ENCODE assay signal across 8 mouse cellular contexts in genomic region chr6:100162961-100163813, GRCm38 (mm10).
A peak's percentile ranks its signal among the peaks of the same experiment; 100 is the strongest.
DNase-seq lines count a peak whose midpoint lies in the region; ATAC-seq lines count a peak whose summit lies in the region.

No protein-coding gene starts in this region.

- H3K36me3 ChIP-seq in intestine, embryonic 16.5 days (ENCODE audit: control insufficient read depth, insufficient read depth, low read length) = no peaks in the 10 kb centered on the region
- no peaks in the 10 kb centered on the region for H3K36me3 ChIP-seq in megakaryocyte, embryonic 14.5 days (replicated peaks; ENCODE audit: low read length)

- H3K4me2 ChIP-seq in intestine, embryonic 16.5 days (ENCODE audit: low read depth, low read length) = peak overlapping the region; percentile 47

- intact Hi-C loops in left cerebral cortex, postnatal 14 days (cut with DNase I) = no loop called here

- peak overlapping the region; percentile 51 for H3K9ac ChIP-seq in intestine, embryonic 16.5 days (ENCODE audit: low read depth, low read length)

- H3K4me3 ChIP-seq in intestine, embryonic 16.5 days (ENCODE audit: low read length) = peak overlapping the region; percentile 28
- peak overlapping the region; percentile 89 for H3K4me3 ChIP-seq in megakaryocyte, embryonic 14.5 days (replicated peaks)

- peaks cover 35% of the 10 kb centered on the region for H3K4me1 ChIP-seq in intestine, embryonic 16.5 days (ENCODE audit: control insufficient read depth, insufficient read depth, low read length)
- H3K4me1 ChIP-seq in megakaryocyte, embryonic 14.5 days = peaks cover 26% of the 10 kb centered on the region

- no peaks in the 10 kb centered on the region for H3K9me3 ChIP-seq in intestine, embryonic 16.5 days (ENCODE audit: control insufficient read depth, low read length)
- no peaks in the 10 kb centered on the region for H3K9me3 ChIP-seq in megakaryocyte, embryonic 14.5 days

- no peaks in the 10 kb centered on the region for H3K27me3 ChIP-seq in intestine, embryonic 16.5 days (replicated peaks; ENCODE audit: control insufficient read depth, insufficient read depth, low read length)
- H3K27me3 ChIP-seq in megakaryocyte, embryonic 14.5 days (replicated peaks) = peaks cover 71% of the 10 kb centered on the region

- H3K27ac ChIP-seq in intestine, embryonic 16.5 days (ENCODE audit: low read length) = peak overlapping the region; percentile 30; the same call in 1 of the 2 replicates

- ATAC-seq in intestine, embryonic 16.5 days = peak; percentile 69

- DNase-seq in adrenal gland, adult 18-20 months (ENCODE audit: low spot score in 2 of 2) = peak; percentile 43 to 57
- DNase-seq in embryo, embryonic 9.5 days (ENCODE audit: extremely low spot score) = peak; percentile 77
- DNase-seq in gastrocnemius, postnatal 4 days (ENCODE audit: low spot score in 2 of 2) = peak; percentile 66 to 87
- DNase-seq in left cerebral cortex, postnatal 14 days (ENCODE audit: low spot score in 2 of 2) = peak; percentile 76 to 81
- peak; percentile 60 to 70 for DNase-seq in right cerebral cortex, adult 2 months (ENCODE audit: low spot score in 2 of 2)
- peak; percentile 73 for DNase-seq in urinary bladder, postnatal 14 days (ENCODE audit: low spot score)

- WGBS in intestine, embryonic 16.5 days = 22% methylated on average over 17 of the region's 17 CpGs

Comparison
In these comparisons a context has a peak if more than half of its experiments do, and no peak if none do; other contexts are left out.
1. Peak in every context shown above with its lines: DNase-seq, ATAC-seq, H3K4me3 ChIP-seq and H3K27ac ChIP-seq.